Mouse (Mus musculus): ENCODE results near the gene Kcnq1. TPM values are rescaled to one million over a fixed set of nuclear protein-coding genes. Genes with fewer than 3 reads are reported as not detected.
A peak's percentile ranks its signal among the peaks of the same experiment; 100 is the strongest.

Gene Kcnq1
- polyA plus RNA-seq, 1 experiment = 1.2 TPM

GRCm38 (mm10) chr7:143086366-143086765 lies 19.8 kb upstream of the Kcnq1 start:
- H3K36me3 ChIP-seq (ENCODE audit: control insufficient read depth, insufficient read depth, low read length) = no peaks in the 10 kb centered on the region
- peak; percentile 30 to 76 for DNase-seq (ENCODE audit: low read depth in 1 of 2, low spot score in 2 of 2)
- TF ChIP-seq CTCF (IDR thresholded peaks at IDR 0.05; ENCODE audit: extremely low read depth, insufficient read depth, insufficient read length, insufficient replicate concordance) = peak; percentile 77; the same call in 1 of the 2 replicates
- TF ChIP-seq POLR2A (IDR thresholded peaks at IDR 0.05; ENCODE audit: low read depth, low read length) = no peak
- no peak overlapping the region for H3K4me3 ChIP-seq (ENCODE audit: extremely low read depth, insufficient read depth, insufficient read length)
- H3K27ac ChIP-seq (ENCODE audit: insufficient read depth, low read length) = no peak overlapping the region
- WGBS = 60% methylated on average over 2 of the region's 2 CpGs
- no peaks in the 10 kb centered on the region for H3K4me1 ChIP-seq (ENCODE audit: control insufficient read depth, insufficient read depth, insufficient read length)
- no peaks in the 10 kb centered on the region for H3K27me3 ChIP-seq (ENCODE audit: control insufficient read depth, insufficient read depth, low read length)

- no peaks in the 10 kb centered on the region for H3K27me3 ChIP-seq (ENCODE audit: control insufficient read depth, insufficient read depth, low read length)
- no peak for DNase-seq (ENCODE audit: low read depth in 1 of 2, low spot score in 2 of 2)
- 71% methylated on average over 4 of the region's 4 CpGs for WGBS
Measured at GRCm38 (mm10) chr7:143087070-143087579, 19.0 kb upstream of the Kcnq1 start.

GRCm38 (mm10) chr7:143093847-143094246 lies 12.3 kb upstream of the Kcnq1 start:
- Histone ChIP-seq H3K36me3 (ENCODE audit: control insufficient read depth, insufficient read depth, low read length) (no peaks in the 10 kb centered on the region), H3K4me3 (ENCODE audit: extremely low read depth, insufficient read depth, insufficient read length) (no peak overlapping the region), H3K4me1 (ENCODE audit: control insufficient read depth, insufficient read depth, insufficient read length) (peaks cover 2% of the 10 kb centered on the region; the same call in 1 of the 2 replicates), H3K27me3 (ENCODE audit: control insufficient read depth, insufficient read depth, low read length) (no peaks in the 10 kb centered on the region), H3K27ac (ENCODE audit: insufficient read depth, low read length) (no peak overlapping the region)
- WGBS = 74% methylated on average over 3 of the region's 3 CpGs
- TF ChIP-seq POLR2A (IDR thresholded peaks at IDR 0.05; ENCODE audit: low read depth, low read length) = no peak
- no peak for TF ChIP-seq CTCF (IDR thresholded peaks at IDR 0.05; ENCODE audit: extremely low read depth, insufficient read depth, insufficient read length, insufficient replicate concordance)
- no peak for DNase-seq (ENCODE audit: low read depth in 1 of 2, low spot score in 2 of 2)

More at GRCm38 (mm10) chr7:143087070-143087579, 19.0 kb upstream of the Kcnq1 start:
- H3K36me3 ChIP-seq (ENCODE audit: control insufficient read depth, insufficient read depth, low read length) = no peaks in the 10 kb centered on the region
- H3K27ac ChIP-seq (ENCODE audit: insufficient read depth, low read length) = no peak overlapping the region
- no peak for TF ChIP-seq POLR2A (IDR thresholded peaks at IDR 0.05; ENCODE audit: low read depth, low read length)
- no peak for TF ChIP-seq CTCF (IDR thresholded peaks at IDR 0.05; ENCODE audit: extremely low read depth, insufficient read depth, insufficient read length, insufficient replicate concordance)
- H3K4me3 ChIP-seq (ENCODE audit: extremely low read depth, insufficient read depth, insufficient read length) = no peak overlapping the region
- H3K4me1 ChIP-seq (ENCODE audit: control insufficient read depth, insufficient read depth, insufficient read length) = no peaks in the 10 kb centered on the region

GRCm38 (mm10) chr7:143094592-143095553 lies 11.3 kb upstream of the Kcnq1 start, which contains the start of gene Trpm5:
Gene Trpm5, minus strand, starts transcription at chr7:143094642.
- Histone ChIP-seq H3K4me3 (ENCODE audit: extremely low read depth, insufficient read depth, insufficient read length) (no peak within 1 kb of the TSS), H3K27me3 (ENCODE audit: control insufficient read depth, insufficient read depth, low read length) (no peaks in the 10 kb centered on the region), H3K4me1 (ENCODE audit: control insufficient read depth, insufficient read depth, insufficient read length) (peaks cover 2% of the 10 kb centered on the region; the same call in 1 of the 2 replicates), H3K36me3 (ENCODE audit: control insufficient read depth, insufficient read depth, low read length) (no peaks in the 10 kb centered on the region), H3K27ac (ENCODE audit: insufficient read depth, low read length) (no peak within 1 kb of the TSS)
- DNase-seq (ENCODE audit: low read depth in 1 of 2, low spot score in 2 of 2) = peak in 1 of 2 experiments; percentile 43
- 64% methylated on average over 10 of the region's 10 CpGs for WGBS
- no peak for TF ChIP-seq POLR2A (IDR thresholded peaks at IDR 0.05; ENCODE audit: low read depth, low read length)
- peak; percentile 64; the same call in 1 of the 2 replicates for TF ChIP-seq CTCF (IDR thresholded peaks at IDR 0.05; ENCODE audit: extremely low read depth, insufficient read depth, insufficient read length, insufficient replicate concordance)

GRCm38 (mm10) chr7:143095554-143095907 lies 10.6 kb upstream of the Kcnq1 start:
- DNase-seq (ENCODE audit: low read depth in 1 of 2, low spot score in 2 of 2) = no peak
- H3K36me3 ChIP-seq (ENCODE audit: control insufficient read depth, insufficient read depth, low read length) = no peaks in the 10 kb centered on the region
- peaks cover 2% of the 10 kb centered on the region; the same call in 1 of the 2 replicates for H3K4me1 ChIP-seq (ENCODE audit: control insufficient read depth, insufficient read depth, insufficient read length)
- H3K4me3 ChIP-seq (ENCODE audit: extremely low read depth, insufficient read depth, insufficient read length) = no peak overlapping the region
- no peak overlapping the region for H3K27ac ChIP-seq (ENCODE audit: insufficient read depth, low read length)
- no peaks in the 10 kb centered on the region for H3K27me3 ChIP-seq (ENCODE audit: control insufficient read depth, insufficient read depth, low read length)
- 6% methylated on average over 1 of the region's 1 CpGs for WGBS
- TF ChIP-seq POLR2A (IDR thresholded peaks at IDR 0.05; ENCODE audit: low read depth, low read length) (no peak), CTCF (IDR thresholded peaks at IDR 0.05; ENCODE audit: extremely low read depth, insufficient read depth, insufficient read length, insufficient replicate concordance) (no peak)

GRCm38 (mm10) chr7:143100759-143101158 lies 5.4 kb upstream of the Kcnq1 start:
- DNase-seq (ENCODE audit: low read depth in 1 of 2, low spot score in 2 of 2) = no peak
- 15% methylated on average over 4 of the region's 4 CpGs for WGBS
- Histone ChIP-seq H3K36me3 (ENCODE audit: control insufficient read depth, insufficient read depth, low read length) (no peaks in the 10 kb centered on the region), H3K27me3 (ENCODE audit: control insufficient read depth, insufficient read depth, low read length) (no peaks in the 10 kb centered on the region), H3K27ac (ENCODE audit: insufficient read depth, low read length) (no peak overlapping the region), H3K4me1 (ENCODE audit: control insufficient read depth, insufficient read depth, insufficient read length) (no peaks in the 10 kb centered on the region), H3K4me3 (ENCODE audit: extremely low read depth, insufficient read depth, insufficient read length) (no peak overlapping the region)
- no peak for TF ChIP-seq POLR2A (IDR thresholded peaks at IDR 0.05; ENCODE audit: low read depth, low read length)
- TF ChIP-seq CTCF (IDR thresholded peaks at IDR 0.05; ENCODE audit: extremely low read depth, insufficient read depth, insufficient read length, insufficient replicate concordance) = no peak
